Mouse (Mus musculus) stomach, postnatal 0 days (tissue): Measurements from ENCODE around the gene 1500015O10Rik.

Source experiments
- CTCF ChIP-seq: IDR thresholded peaks from 2 replicates; pipeline ENCODE4 v1.5.1; 2016; ENCODE audit warnings: antibody characterized with exemption, low read depth, mild to moderate bottlenecking, moderate library complexity
- EP300 ChIP-seq: optimal IDR thresholded peaks from 2 replicates; pipeline ENCODE3; 2016; ENCODE audit warnings: antibody characterized with exemption

- TF ChIP-seq CTCF, result no peak
- no peak for TF ChIP-seq EP300
These were observed 43.7 kb downstream of the 1500015O10Rik start for GRCm38 (mm10) chr1:43774126-43774525.
